ENCODE assay signal across 10 mouse cellular contexts in genomic region chr16:45690178-45690577, GRCm38 (mm10). TPM values are rescaled to one million over a fixed set of nuclear protein-coding genes. Genes with fewer than 3 reads are reported as not detected.
DNase-seq lines count a peak whose midpoint lies in the region; ATAC-seq and TF ChIP-seq lines count a peak whose summit lies in the region.
"Had no signal": no experiment of that assay in that cellular context is flagged by ENCODE, and none has a peak within 500 bp of the region (broad histone marks: within the 10 kb centered on the region; RNA-seq: fewer than 3 reads in every experiment).

No protein-coding gene starts in this region.

- H3K4me2 ChIP-seq in kidney, postnatal 0 days (ENCODE audit: low read length) = no peak overlapping the region
- no peak overlapping the region; the same call in 1 of the 2 replicates for H3K4me2 ChIP-seq in neural tube, embryonic 15.5 days
- H3K4me2 ChIP-seq in kidney, embryonic 16.5 days (replicated peaks; ENCODE audit: low read depth, low read length) = no peak overlapping the region

- WGBS in kidney, postnatal 0 days = 18% methylated on average over 4 of the region's 4 CpGs
- 36% methylated on average over 4 of the region's 4 CpGs for WGBS in embryonic facial prominence, embryonic 10.5 days
- WGBS in neural tube, embryonic 15.5 days = 3% methylated on average over 4 of the region's 4 CpGs
- 22% methylated on average over 4 of the region's 4 CpGs for WGBS in kidney, embryonic 16.5 days

- no peak overlapping the region for H3K27ac ChIP-seq in kidney, postnatal 0 days
- no peak overlapping the region for H3K27ac ChIP-seq in embryonic facial prominence, embryonic 10.5 days (replicated peaks)
- H3K27ac ChIP-seq in neural tube, embryonic 15.5 days (replicated peaks) = peak overlapping the region; percentile 74
- H3K27ac ChIP-seq in kidney, embryonic 16.5 days (ENCODE audit: low read length) = no peak overlapping the region

- peak; percentile 32 for DNase-seq in kidney, postnatal 0 days (ENCODE audit: low spot score)
- no peak for DNase-seq in kidney, postnatal 36 days
- DNase-seq in embryonic facial prominence, embryonic 10.5 days (ENCODE audit: low spot score) = peak; percentile 14
- DNase-seq in spleen, adult 12 weeks (ENCODE audit: low spot score) = no peak
- no peak for DNase-seq in adrenal gland, adult 8-10 months
- DNase-seq: gastrocnemius, postnatal 14 days had no signal

- ATAC-seq in kidney, postnatal 0 days (replicated peaks; ENCODE audit: low FRiP score, low read depth) = no peak
- peak; percentile 100 for ATAC-seq in inflammation-experienced regulatory T-cells, adult 6 months
- peak; percentile 89 for ATAC-seq in neural tube, embryonic 15.5 days (ENCODE audit: low FRiP score)
- no peak for ATAC-seq in kidney, embryonic 16.5 days (ENCODE audit: low FRiP score, low TSS enrichment)

- H3K9ac ChIP-seq in kidney, postnatal 0 days (ENCODE audit: low read depth, low read length) = no peak overlapping the region
- H3K9ac ChIP-seq in neural tube, embryonic 15.5 days (replicated peaks) = no peak overlapping the region
- H3K9ac ChIP-seq in kidney, embryonic 16.5 days (replicated peaks; ENCODE audit: low read length) = no peak overlapping the region

- no peak for TF ChIP-seq CTCF in kidney, postnatal 0 days (IDR thresholded peaks at IDR 0.05; ENCODE audit: low read depth)

- H3K27me3 ChIP-seq in kidney, postnatal 0 days (ENCODE audit: insufficient read depth, low read length) = no peaks in the 10 kb centered on the region
- H3K27me3 ChIP-seq in embryonic facial prominence, embryonic 10.5 days (replicated peaks; ENCODE audit: low read depth, poor library complexity, severe bottlenecking) = no peaks in the 10 kb centered on the region
- no peaks in the 10 kb centered on the region for H3K27me3 ChIP-seq in neural tube, embryonic 15.5 days (replicated peaks)
- no peaks in the 10 kb centered on the region for H3K27me3 ChIP-seq in kidney, embryonic 16.5 days (ENCODE audit: insufficient read depth, low read length)

- H3K4me3 ChIP-seq in kidney, postnatal 0 days (replicated peaks; ENCODE audit: low read depth, low read length) = no peak overlapping the region
- H3K4me3 ChIP-seq in embryonic facial prominence, embryonic 10.5 days = no peak overlapping the region
- no peak overlapping the region for H3K4me3 ChIP-seq in neural tube, embryonic 15.5 days (replicated peaks)
- no peak overlapping the region for H3K4me3 ChIP-seq in kidney, embryonic 16.5 days (ENCODE audit: low read length)

- no peaks in the 10 kb centered on the region for H3K9me3 ChIP-seq in kidney, postnatal 0 days (replicated peaks; ENCODE audit: low read length)
- H3K9me3 ChIP-seq in embryonic facial prominence, embryonic 10.5 days = no peaks in the 10 kb centered on the region
- no peaks in the 10 kb centered on the region for H3K9me3 ChIP-seq in neural tube, embryonic 15.5 days (replicated peaks)
- no peaks in the 10 kb centered on the region for H3K9me3 ChIP-seq in kidney, embryonic 16.5 days (ENCODE audit: low read length)

- no peaks in the 10 kb centered on the region for H3K4me1 ChIP-seq in kidney, postnatal 0 days (replicated peaks; ENCODE audit: insufficient read depth, low read length)
- peaks cover 7% of the 10 kb centered on the region for H3K4me1 ChIP-seq in embryonic facial prominence, embryonic 10.5 days
- peaks cover 14% of the 10 kb centered on the region for H3K4me1 ChIP-seq in neural tube, embryonic 15.5 days
- 0 out of 2 replicates have a peak, but pooled peaks cover 5% of the 10 kb centered on the region for H3K4me1 ChIP-seq in kidney, embryonic 16.5 days (ENCODE audit: insufficient read depth, low read length)

- no peaks in the 10 kb centered on the region for H3K36me3 ChIP-seq in kidney, postnatal 0 days (ENCODE audit: insufficient read depth, low read length)
- H3K36me3 ChIP-seq in embryonic facial prominence, embryonic 10.5 days (replicated peaks) = no peaks in the 10 kb centered on the region
- H3K36me3 ChIP-seq in neural tube, embryonic 15.5 days = no peaks in the 10 kb centered on the region
- H3K36me3 ChIP-seq in kidney, embryonic 16.5 days (ENCODE audit: insufficient read depth, low read length) = no peaks in the 10 kb centered on the region

RNA-seq across cellular contexts. Expression of gene Tmprss7, which starts 3.3 kb away (rescaled TPM):
- polyA plus RNA-seq in kidney, postnatal 0 days (2015; fragmentation: Nextera tagmentation; extraction: Ambion mirVana) = 0.20 and 0.21 TPM in 2 replicates
- polyA plus RNA-seq in embryonic facial prominence, embryonic 10.5 days (2016; fragmentation: Nextera tagmentation; extraction: Ambion mirVana) = 0.15 and 0.21 TPM in 2 replicates
- not detected for polyA plus RNA-seq in inflammation-experienced regulatory T-cells, adult 6 months (2017; shearing (Covaris generic))
- 0.46 and 0.49 TPM in 2 replicates for polyA plus RNA-seq in neural tube, embryonic 15.5 days (2015; fragmentation: Nextera tagmentation; extraction: Ambion mirVana)
- 0.08 and 0.10 TPM in 2 replicates for polyA plus RNA-seq in kidney, embryonic 16.5 days (2015; fragmentation: Nextera tagmentation; extraction: Ambion mirVana)
- 1 to 10 TPM in 1 of 4 experiments, under 1 TPM in 3; 0.40 to 2.0 (median 0.66) TPM for total RNA-seq in adrenal gland, adult 8-10 months (2022)
- total RNA-seq: gastrocnemius, postnatal 14 days had no signal

RNA-seq across cellular contexts. Expression of gene Tagln3, which starts 34.2 kb away (rescaled TPM):
- 1.9 and 2.6 TPM in 2 replicates for polyA plus RNA-seq in kidney, postnatal 0 days (2015; fragmentation: Nextera tagmentation; extraction: Ambion mirVana)
- polyA plus RNA-seq in embryonic facial prominence, embryonic 10.5 days (2016; fragmentation: Nextera tagmentation; extraction: Ambion mirVana) = 88.6 and 91.5 TPM in 2 replicates
- 1 to 10 TPM in 1 of 3 experiments, under 1 TPM in 1, not detected in 1; 0.55 to 1.1 TPM for polyA plus RNA-seq in inflammation-experienced regulatory T-cells, adult 6 months (2017; shearing (Covaris generic))
- polyA plus RNA-seq in neural tube, embryonic 15.5 days (2015; fragmentation: Nextera tagmentation; extraction: Ambion mirVana) = 451 and 532 TPM in 2 replicates
- polyA plus RNA-seq in kidney, embryonic 16.5 days (2015; fragmentation: Nextera tagmentation; extraction: Ambion mirVana) = 6.8 and 9.3 TPM in 2 replicates
- 1 to 10 TPM; 3.1 to 6.7 (median 4.3) TPM for total RNA-seq in adrenal gland, adult 8-10 months (2022)

RNA-seq across cellular contexts. Expression of gene BC016579, which starts 36.3 kb away (rescaled TPM):
- 0.32 and 0.54 TPM in 2 replicates for polyA plus RNA-seq in kidney, postnatal 0 days (2015; fragmentation: Nextera tagmentation; extraction: Ambion mirVana)
- polyA plus RNA-seq in embryonic facial prominence, embryonic 10.5 days (2016; fragmentation: Nextera tagmentation; extraction: Ambion mirVana) = 0.09 TPM in 1 of 2 replicates, not detected in the other
- not detected for polyA plus RNA-seq in inflammation-experienced regulatory T-cells, adult 6 months (2017; shearing (Covaris generic))
- polyA plus RNA-seq in neural tube, embryonic 15.5 days (2015; fragmentation: Nextera tagmentation; extraction: Ambion mirVana) = 0.29 TPM in 1 of 2 replicates, not detected in the other
- 0.21 and 0.27 TPM in 2 replicates for polyA plus RNA-seq in kidney, embryonic 16.5 days (2015; fragmentation: Nextera tagmentation; extraction: Ambion mirVana)
- total RNA-seq in adrenal gland, adult 8-10 months (2022) = under 1 TPM; 0.14 to 0.65 (median 0.35) TPM
- total RNA-seq: gastrocnemius, postnatal 14 days; layer of hippocampus, postnatal 14 days had no signal

RNA-seq across cellular contexts. Expression of gene Abhd10, which starts 52.6 kb away (rescaled TPM):
- polyA plus RNA-seq in kidney, postnatal 0 days (2015; fragmentation: Nextera tagmentation; extraction: Ambion mirVana) = 35.5 and 38.0 TPM in 2 replicates
- polyA plus RNA-seq in embryonic facial prominence, embryonic 10.5 days (2016; fragmentation: Nextera tagmentation; extraction: Ambion mirVana) = 40.7 and 43.8 TPM in 2 replicates
- polyA plus RNA-seq in inflammation-experienced regulatory T-cells, adult 6 months (2017; shearing (Covaris generic)) = 10 to 100 TPM; 22.7 to 25.9 (median 24.1) TPM
- 38.7 and 41.1 TPM in 2 replicates for polyA plus RNA-seq in neural tube, embryonic 15.5 days (2015; fragmentation: Nextera tagmentation; extraction: Ambion mirVana)
- polyA plus RNA-seq in kidney, embryonic 16.5 days (2015; fragmentation: Nextera tagmentation; extraction: Ambion mirVana) = 36.4 and 36.7 TPM in 2 replicates
- total RNA-seq in adrenal gland, adult 8-10 months (2022) = 10 to 100 TPM; 25.4 to 38.1 (median 27.0) TPM

Comparison
In these comparisons a context has a peak if more than half of its experiments do, and no peak if none do; other contexts are left out.
1. DNase-seq: peak in kidney, postnatal 0 days (single experiment) and embryonic facial prominence, embryonic 10.5 days (single experiment); none in kidney, postnatal 36 days (0 of 2), spleen, adult 12 weeks (single experiment) and adrenal gland, adult 8-10 months (single experiment).
2. ATAC-seq: peak in inflammation-experienced regulatory T-cells, adult 6 months (single experiment) and neural tube, embryonic 15.5 days (single experiment); none in kidney, postnatal 0 days (single experiment) and kidney, embryonic 16.5 days (single experiment).